Mouse (Mus musculus) C2C12 (cell line): ENCODE data around the gene Cbfa2t3.

Source experiments
- CTCF ChIP-seq: IDR thresholded peaks from one replicate; pipeline ENCODE4 v1.5.1; 2011; ENCODE audit not compliant: control insufficient read depth, insufficient read depth, insufficient read length
- FOSL1 ChIP-seq: IDR thresholded peaks from one replicate; pipeline ENCODE4 v1.8.0; 2011; ENCODE audit warnings: mild to moderate bottlenecking, low read length; ENCODE audit not compliant: poor library complexity, insufficient read depth, severe bottlenecking
- MAX ChIP-seq: IDR thresholded peaks from one replicate; pipeline ENCODE4 v1.6.1; 2011; ENCODE audit warnings: mild to moderate bottlenecking, control low read depth
- MYOD1 ChIP-seq: IDR thresholded peaks from one replicate; pipeline ENCODE4 v1.6.1; 2011; ENCODE audit warnings: low read depth; ENCODE audit not compliant: control insufficient read depth, insufficient read length

DNA sequence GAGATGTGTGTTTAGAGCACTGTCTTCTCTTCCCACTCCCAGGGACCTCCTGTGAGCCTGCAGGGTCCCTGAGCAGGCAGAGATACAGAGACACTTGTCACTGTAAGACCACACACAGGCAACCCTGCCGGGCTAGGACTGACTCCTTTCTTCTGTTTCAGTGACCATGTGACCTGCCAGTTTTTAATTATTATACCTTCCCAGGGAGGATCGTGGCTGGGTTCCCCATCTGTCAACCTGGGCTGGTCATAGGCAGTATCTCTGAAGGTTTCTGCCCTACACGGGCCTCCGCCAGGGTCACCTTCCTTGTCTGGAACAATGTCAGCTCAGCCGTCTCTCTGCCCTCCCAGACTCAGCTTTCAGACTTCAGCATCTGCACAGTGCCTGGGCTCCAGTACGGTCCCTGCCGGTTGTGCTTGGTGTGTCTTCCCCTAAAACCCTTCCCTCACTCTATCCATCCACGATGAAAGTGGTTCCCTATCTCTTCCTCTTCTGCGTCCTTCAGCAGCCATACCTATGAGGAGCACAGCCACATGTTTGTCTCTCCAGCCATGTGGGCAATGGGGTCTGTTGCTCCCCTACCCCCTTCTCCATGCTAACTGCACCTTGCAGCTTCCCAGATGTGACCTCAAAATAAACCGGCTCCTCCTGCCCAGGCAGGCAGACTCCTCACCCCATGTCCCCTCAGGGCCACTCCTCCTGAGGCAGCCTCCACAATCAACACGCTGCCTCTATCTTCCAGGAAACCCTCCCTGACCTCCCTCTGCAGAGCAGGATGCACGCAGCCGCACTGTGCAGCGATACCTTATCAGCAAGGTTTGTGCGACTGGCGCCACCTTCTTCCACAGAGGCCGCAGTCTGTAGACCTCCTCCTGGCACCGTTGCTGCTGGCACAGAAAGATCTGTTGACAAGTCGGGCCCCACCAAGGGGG is 36.9 kb upstream of the Cbfa2t3 start:
- no peak for TF ChIP-seq CTCF
- TF ChIP-seq FOSL1 = no peak
- no peak for TF ChIP-seq MYOD1
- TF ChIP-seq MAX = no peak
